Mouse (Mus musculus) spleen, adult 2 months (tissue): ENCODE results near the gene Abcc10.

Source experiments
- CTCF ChIP-seq: fragments of 200-500 bp; IDR thresholded peaks from 2 replicates; pipeline ENCODE4 v1.5.1; 2011; ENCODE audit warnings: mild to moderate bottlenecking, inconsistent platforms; ENCODE audit not compliant: insufficient read depth, insufficient read length, insufficient replicate concordance; ENCODE audit errors: extremely low read depth
- POLR2A ChIP-seq: fragments of 200-500 bp; IDR thresholded peaks from 2 replicates; pipeline ENCODE4 v1.6.1; 2011; ENCODE audit warnings: low read depth, low read length, inconsistent platforms

GRCm38 (mm10) chr17:46351026-46351700 is 23.0 kb upstream of the Abcc10 start:
- no peak for TF ChIP-seq POLR2A
- TF ChIP-seq CTCF, result no peak
